Mouse (Mus musculus): ENCODE results near the gene Lrrc42.

- no peak; the same call in 1 of the 2 replicates for TF ChIP-seq CTCF (conservative IDR thresholded peaks at IDR 0.05; ENCODE audit: low read length)
- TF ChIP-seq NANOG (IDR thresholded peaks at IDR 0.05; ENCODE audit: borderline replicate concordance, low read length): no peak
- no peak for TF ChIP-seq POU5F1 (IDR thresholded peaks at IDR 0.05; ENCODE audit: borderline replicate concordance, low read length)
Measured at GRCm38 (mm10) chr4:107250494-107250893, 2.8 kb downstream of the Lrrc42 start.
